Mouse (Mus musculus): ENCODE results near the gene Gm17455. TPM values are rescaled to one million over a fixed set of nuclear protein-coding genes. Genes with fewer than 3 reads are reported as not detected.
A peak's percentile ranks its signal among the peaks of the same experiment; 100 is the strongest.

Gm17455 gene
- total RNA-seq (2021), result 1 to 10 TPM in 1 of 2 experiments, under 1 TPM in 1; 0.64 to 1.1 TPM
- long read RNA-seq, experiment 1, result 0 reads
- long read RNA-seq, experiment 2, partial matches to known transcripts, result 0 of 1 reads
- long read RNA-seq, experiment 2, other reads (novel, unspliced or antisense), result 1 of 1 reads

- no peak for DNase-seq (ENCODE audit: low spot score in 2 of 2)
Measured at GRCm38 (mm10) chr10:60399449-60399848, at the start of gene Gm17455. Gene Gm17455 (plus strand): TSS chr10:60399726.

- no peak for DNase-seq (ENCODE audit: low spot score in 2 of 2)
Measured at GRCm38 (mm10) chr10:60350077-60350804, 49.3 kb upstream of the Gm17455 start.

GRCm38 (mm10) chr10:60350805-60351167, 48.7 kb upstream of the Gm17455 start:
- DNase-seq (ENCODE audit: low spot score in 2 of 2), result peak; percentile 91 to 92

DNA sequence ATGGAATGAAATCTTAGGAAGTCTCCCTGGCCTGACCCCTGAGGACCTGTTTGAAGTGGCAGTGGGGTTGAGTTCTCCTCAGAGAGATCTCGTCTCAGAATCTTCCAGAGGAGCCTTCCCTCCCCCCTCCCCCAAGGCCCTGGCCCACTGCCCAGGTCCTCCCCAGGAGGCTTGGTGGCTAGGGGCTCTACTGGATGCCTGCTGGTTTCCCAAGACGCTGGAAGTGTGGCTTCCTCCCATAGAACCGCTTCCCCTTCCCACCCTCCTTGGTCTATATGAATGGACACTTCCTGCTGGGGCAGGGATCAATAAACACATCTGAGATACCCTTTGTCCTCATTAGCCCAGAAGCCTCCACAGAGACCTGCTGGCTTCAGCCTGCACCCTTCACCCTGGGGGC, 48.3 kb upstream of the Gm17455 start:
- no peak for DNase-seq (ENCODE audit: low spot score in 2 of 2)

- DNase-seq (ENCODE audit: low spot score in 2 of 2), result peak in 1 of 2 experiments; percentile 69
Measured at GRCm38 (mm10) chr10:60351761-60352455, 47.6 kb upstream of the Gm17455 start.

DNA sequence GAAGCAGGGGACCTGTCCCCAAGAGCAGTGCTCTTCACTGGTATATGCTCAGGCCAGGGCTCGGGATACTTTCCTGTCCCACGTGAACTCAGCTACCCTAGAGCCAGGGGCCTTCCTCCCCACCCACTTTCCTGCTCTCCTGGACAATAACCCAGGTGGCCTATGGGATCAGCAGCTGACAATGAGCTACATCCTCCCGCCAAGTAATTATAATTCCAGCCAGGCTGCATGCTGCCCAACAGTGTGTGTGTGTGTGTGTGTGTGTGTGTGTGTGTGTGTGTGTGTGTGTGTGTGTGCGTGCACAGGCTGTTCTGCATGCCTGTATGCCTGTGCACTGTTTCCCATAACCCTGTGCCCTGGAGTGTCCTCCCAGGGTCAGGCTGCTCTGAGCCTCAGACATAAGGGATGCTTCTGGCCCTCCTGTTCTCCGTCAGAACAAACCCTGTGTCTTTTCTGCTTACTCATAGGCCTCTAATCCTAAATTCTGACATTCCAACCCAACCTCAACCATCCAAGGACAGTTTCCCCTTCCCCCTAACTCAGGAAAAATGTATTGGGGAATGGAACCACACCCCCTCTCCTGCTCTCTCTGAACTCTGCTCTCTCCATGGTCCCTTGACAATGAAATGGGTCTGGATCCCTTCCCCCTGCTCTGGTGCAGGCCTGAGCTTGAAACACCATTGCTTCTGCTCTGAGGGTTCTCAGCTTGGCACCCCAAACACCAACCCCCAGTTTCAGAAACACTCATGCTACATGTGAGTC, 46.1 kb upstream of the Gm17455 start:
- DNase-seq (ENCODE audit: low spot score in 2 of 2), result no peak

DNA sequence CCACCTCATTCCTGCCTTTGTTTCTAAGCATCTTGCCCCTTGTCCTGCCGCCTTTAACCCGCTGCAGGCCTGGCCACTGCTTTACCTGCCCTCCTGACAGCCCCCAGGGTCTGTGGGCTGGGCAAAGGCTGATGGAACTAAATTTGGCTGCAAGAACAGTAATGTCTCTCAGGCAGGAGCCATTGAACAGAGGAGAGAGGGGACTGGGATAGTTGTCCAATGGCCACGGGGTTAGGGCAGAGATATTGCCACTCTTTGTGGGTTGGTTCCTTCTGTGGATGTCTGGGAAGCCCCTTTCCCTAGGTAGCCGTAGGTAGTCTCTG, 45.6 kb upstream of the Gm17455 start:
- DNase-seq (ENCODE audit: low spot score in 2 of 2), result no peak

GRCm38 (mm10) chr10:60354881-60355677, 44.4 kb upstream of the Gm17455 start:
- no peak for DNase-seq (ENCODE audit: low spot score in 2 of 2)

- no peak for DNase-seq (ENCODE audit: low spot score in 2 of 2)
Measured at GRCm38 (mm10) chr10:60357441-60357840, 42.1 kb upstream of the Gm17455 start.

DNA sequence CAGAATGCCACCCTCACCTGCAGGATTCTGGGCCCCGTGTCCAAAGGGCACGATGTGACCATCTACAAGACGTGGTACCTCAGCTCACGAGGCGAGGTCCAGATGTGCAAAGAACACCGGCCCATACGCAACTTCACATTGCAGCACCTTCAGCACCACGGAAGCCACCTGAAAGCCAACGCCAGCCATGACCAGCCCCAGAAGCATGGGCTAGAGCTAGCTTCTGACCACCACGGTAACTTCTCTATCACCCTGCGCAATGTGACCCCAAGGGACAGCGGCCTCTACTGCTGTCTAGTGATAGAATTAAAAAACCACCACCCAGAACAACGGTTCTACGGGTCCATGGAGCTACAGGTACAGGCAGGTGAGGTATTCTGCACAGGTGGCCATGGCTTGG, 41.6 kb upstream of the Gm17455 start:
- DNase-seq (ENCODE audit: low spot score in 2 of 2), result no peak

GRCm38 (mm10) chr10:60358776-60359175, 40.8 kb upstream of the Gm17455 start:
- DNase-seq (ENCODE audit: low spot score in 2 of 2), result no peak

- DNase-seq (ENCODE audit: low spot score in 2 of 2), result no peak
Measured at GRCm38 (mm10) chr10:60361615-60362309, 37.8 kb upstream of the Gm17455 start.

GRCm38 (mm10) chr10:60362310-60362628, 37.3 kb upstream of the Gm17455 start:
- no peak for DNase-seq (ENCODE audit: low spot score in 2 of 2)

DNA sequence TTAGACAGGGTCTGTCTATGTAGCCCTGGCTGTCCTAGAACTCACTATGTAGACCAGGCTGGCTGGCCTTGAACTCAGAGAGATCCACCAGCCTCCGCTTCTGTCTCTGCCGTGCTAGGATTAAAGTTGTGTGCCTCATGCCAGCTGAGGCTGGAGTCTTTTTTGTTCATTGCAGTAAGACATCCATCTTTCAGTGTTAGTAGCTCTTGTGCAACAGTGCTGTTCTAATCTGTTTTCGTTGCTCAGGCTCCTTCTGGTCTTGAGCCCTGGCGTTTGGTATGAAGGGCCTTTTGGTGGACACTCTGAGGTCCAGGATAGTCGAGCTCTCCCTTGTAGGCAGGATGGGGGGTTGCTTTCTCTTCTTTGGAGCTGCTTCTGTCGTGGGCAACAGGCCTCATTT, 36.1 kb upstream of the Gm17455 start:
- no peak for DNase-seq (ENCODE audit: low spot score in 2 of 2)

- DNase-seq (ENCODE audit: low spot score in 2 of 2), result no peak
Measured at GRCm38 (mm10) chr10:60367145-60367544, 32.4 kb upstream of the Gm17455 start.

DNA sequence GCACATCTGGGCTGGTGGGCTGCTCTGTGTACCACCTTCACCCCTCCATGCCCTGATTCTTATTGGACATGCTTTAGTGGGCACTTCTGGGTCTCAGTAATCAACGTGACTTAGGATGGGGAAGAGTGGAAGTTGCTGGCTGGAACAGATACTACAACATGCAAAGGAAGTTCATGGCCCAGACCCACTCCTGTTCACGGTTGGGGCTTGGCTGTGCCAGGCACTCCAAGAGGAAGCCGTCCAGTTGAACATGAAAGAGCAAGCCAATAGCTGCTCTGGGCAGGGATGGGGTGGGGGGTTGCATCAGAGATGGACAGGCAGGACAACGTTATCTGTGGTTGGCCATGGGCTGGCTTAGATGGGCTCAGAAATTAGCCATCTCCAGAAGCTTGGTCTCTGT, 31.6 kb upstream of the Gm17455 start:
- no peak for DNase-seq (ENCODE audit: low spot score in 2 of 2)

GRCm38 (mm10) chr10:60369405-60369804, 30.1 kb upstream of the Gm17455 start:
- no peak for DNase-seq (ENCODE audit: low spot score in 2 of 2)

DNA sequence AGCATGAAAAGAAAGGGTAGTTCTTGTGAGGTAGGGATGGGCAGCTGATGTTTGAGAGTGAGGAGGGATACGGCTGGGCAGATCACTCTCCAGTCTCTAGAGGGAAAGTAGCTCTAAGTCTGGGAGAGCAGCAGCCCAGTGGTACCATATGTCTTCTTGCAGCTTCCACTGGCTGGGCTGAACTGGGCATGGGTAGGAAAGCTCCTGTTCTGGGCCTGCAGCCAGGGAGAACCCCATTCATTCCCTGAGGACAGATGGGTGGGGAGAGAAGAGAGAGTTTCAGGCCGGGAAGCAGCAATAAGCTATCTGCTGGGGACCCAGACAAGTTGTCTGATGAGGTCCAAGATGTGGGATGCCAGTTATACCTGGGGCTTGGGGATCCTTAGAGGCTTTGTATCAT, 29.4 kb upstream of the Gm17455 start:
- no peak for DNase-seq (ENCODE audit: low spot score in 2 of 2)

DNA sequence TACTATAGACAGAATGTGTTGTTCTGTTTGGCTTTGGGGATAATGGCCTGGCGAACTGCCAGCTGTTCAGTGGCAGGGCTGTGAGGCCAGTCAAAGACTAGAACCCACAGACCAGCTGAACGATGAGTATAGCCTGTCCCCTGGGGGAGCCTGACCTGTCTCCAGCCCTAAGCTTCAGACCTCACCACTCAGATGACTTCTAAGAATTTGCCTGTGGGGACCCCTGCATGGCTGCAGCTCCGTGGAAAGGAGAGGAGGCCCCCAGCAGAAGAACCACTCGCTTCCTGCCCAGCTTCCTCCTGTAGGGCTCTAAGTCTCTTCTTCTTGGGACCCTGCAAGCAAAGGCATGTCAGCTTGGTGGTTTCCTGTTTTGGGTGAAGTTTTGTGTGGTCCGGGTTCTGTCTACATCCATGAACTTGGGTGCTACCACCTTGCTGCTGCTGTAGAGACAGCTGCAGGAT, 28.9 kb upstream of the Gm17455 start:
- no peak for DNase-seq (ENCODE audit: low spot score in 2 of 2)

DNA sequence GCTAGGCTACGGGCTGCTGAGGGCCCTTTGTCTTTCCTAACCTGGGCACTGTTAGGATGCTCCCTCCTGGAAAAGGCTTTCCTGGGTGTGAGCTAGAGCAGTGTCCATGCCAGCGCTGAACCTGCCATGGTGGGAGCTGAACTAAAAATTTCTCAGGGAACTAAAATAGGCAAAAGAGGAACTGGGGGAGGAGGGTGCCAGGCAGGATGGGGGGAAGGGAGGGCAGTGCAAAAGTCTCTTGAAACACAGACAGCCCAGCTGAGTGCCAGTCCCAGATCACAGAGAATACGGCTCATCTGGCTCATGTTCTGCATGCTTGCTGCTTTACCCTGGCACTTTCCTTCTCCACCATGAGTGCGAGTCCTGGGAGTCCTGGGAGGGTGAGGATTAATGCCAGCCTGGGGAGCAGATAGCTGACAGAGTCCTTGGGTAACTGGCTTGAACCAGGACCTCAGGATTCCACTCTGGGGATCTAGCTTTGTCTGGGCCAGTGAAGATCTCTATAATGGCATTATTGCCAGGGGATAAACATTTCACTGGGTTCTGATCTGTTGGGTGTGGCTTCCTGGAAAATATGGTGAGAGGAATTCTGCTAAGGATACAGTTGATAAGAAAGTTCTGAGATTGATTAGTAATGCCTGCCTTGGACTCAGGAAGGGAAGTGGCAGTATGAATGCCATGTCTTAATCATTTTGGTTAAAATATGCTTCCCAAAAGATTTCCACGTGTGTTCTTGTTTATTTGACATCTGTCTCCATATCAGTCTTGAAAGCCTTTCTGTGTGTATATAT, 27.7 kb upstream of the Gm17455 start:
- no peak for DNase-seq (ENCODE audit: low spot score in 2 of 2)

All from gastrocnemius, postnatal 4 days (tissue).